Mouse (Mus musculus): ENCODE measurements around the gene 2310057J18Rik.
"Not testable (repeated sequence)": the region's sequence is repeated elsewhere in the genome, so short reads cannot be mapped to it uniquely, and the experiment has no call there.

The 2310057J18Rik gene

DNA sequence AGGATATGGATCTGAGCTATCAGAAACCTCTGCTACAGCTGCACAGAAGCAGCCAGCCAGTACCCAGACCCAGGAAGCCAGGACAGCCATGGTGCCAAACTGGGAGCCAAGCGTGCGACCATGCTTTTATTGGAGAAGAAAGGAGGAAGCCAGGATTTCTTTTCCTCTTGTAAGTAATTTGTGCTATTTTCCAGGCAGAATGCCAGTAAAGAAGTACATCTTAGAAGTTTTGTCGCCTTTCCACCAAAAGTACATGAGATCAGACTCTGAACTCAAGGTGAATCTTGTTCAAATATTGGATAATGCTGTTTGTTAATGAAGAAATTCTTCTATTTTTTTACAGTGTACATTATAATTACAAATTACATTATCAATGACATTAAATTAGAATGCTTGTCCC is at the start of gene 2310057J18Rik:
2310057J18Rik (minus strand) TSS at position 101 of the 400 bp plus-strand sequence.
- no peak for DNase-seq (ENCODE audit: low read depth)

- not testable (repeated sequence) for DNase-seq (ENCODE audit: low read depth)
These were observed 43.9 kb upstream of the 2310057J18Rik start for GRCm38 (mm10) chr10:29029960-29030359.

GRCm38 (mm10) chr10:29019496-29020270 is 33.6 kb upstream of the 2310057J18Rik start:
- DNase-seq (ENCODE audit: low read depth), result no peak

GRCm38 (mm10) chr10:28997776-28998175 is 11.7 kb upstream of the 2310057J18Rik start:
- no peak for DNase-seq (ENCODE audit: low read depth)

DNA sequence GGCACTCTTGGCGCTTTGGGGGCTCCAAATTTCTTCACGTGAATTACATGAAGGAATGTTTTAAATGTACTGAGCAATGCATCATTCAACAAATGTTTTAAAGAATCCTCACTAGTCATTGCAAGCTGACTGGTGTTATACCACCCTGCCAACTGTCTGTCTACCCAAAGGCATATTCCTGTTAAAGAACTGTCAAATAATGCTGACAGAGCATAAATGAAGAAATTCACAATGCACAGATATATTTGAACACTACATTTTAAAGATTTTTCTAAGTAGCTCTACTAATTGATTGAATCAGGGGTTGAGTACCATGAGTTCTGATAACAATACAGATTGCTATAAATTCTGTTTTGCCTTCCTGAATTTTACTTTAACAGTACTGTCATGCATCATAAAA is 2.9 kb upstream of the 2310057J18Rik start:
- DNase-seq (ENCODE audit: low read depth), result no peak

GRCm38 (mm10) chr10:28968189-28968588 is 17.9 kb downstream of the 2310057J18Rik start:
- no peak for DNase-seq (ENCODE audit: low read depth)

GRCm38 (mm10) chr10:28955138-28955537 is 31.0 kb downstream of the 2310057J18Rik start:
- DNase-seq (ENCODE audit: low read depth), result peak; percentile 20

DNA sequence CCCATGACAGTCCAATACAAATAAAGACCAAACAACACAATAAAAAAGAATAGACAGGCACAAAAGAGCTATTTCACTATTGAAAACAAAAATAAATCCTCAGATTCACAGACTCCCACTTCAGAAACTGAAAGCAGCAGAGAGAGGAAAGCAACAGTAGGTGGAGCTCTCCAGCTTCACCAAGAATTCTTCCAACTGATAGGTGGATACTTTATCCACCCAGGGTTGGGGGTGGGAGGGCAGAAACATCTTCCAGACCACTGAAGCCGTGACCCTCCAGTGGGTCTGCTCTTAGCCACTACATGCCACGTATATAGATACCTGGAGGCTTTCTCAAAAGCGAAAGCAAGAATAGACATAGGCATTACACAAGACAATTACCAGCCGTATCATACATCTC is 31.6 kb downstream of the 2310057J18Rik start:
- no peak for DNase-seq (ENCODE audit: low read depth)

Measured in c-Kit-positive CD71-positive TER-119-negative erythroid progenitor cells, embryonic 14.5 days (primary cell).